Mouse (Mus musculus): ENCODE data around the gene Cfap221.
A peak's percentile ranks its signal among the peaks of the same experiment; 100 is the strongest.

Cfap221 gene

GRCm38 (mm10) chr1:119996798-119997581 is at the start of gene Cfap221:
Cfap221 (minus strand) TSS chr1:119997234.
- DNase-seq (ENCODE audit: extremely low read depth, low read depth), result peak; percentile 76

GRCm38 (mm10) chr1:120044584-120044983 is 47.5 kb upstream of the Cfap221 start:
- DNase-seq (ENCODE audit: extremely low read depth, low read depth), result no peak

DNA sequence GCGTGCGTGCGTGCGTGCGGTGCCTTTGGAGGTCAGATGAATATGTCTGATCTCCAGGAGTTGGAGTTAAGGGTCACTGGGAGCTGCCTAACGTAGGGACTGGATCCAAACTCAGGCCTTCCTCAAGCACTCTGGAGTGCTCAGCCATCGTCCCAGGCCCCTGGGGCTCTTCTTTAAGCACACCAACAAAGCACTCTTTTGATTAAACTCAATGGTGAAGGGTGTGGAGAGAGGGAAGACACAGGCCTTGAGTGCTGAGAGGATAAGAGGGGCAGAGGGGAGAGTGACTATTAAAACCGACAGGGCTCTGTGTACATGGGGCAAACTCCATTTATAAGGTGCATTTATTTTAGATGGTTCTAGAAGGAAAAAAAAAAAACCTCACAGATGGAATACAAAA is 45.4 kb upstream of the Cfap221 start:
- no peak for DNase-seq (ENCODE audit: extremely low read depth, low read depth)

DNA sequence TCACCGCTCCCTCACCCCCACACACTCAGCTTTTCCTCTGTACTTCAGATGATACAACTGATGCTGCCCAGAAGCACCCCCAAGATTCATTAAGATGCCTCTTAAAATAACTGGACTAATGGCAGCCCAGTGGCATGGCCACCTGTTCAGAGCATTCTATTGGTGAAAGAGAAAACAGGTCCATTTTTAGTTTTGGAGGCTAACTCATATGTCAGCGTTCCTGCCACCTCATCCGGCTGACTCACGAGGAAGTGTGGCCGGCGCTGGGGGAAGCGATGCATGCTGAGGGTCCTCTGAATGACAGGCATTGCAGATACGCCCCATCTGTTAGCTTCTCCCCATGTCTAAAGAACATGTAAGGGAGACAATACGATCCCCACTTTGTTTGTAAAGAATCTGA is 41.6 kb upstream of the Cfap221 start:
- DNase-seq (ENCODE audit: extremely low read depth, low read depth), result no peak

DNA sequence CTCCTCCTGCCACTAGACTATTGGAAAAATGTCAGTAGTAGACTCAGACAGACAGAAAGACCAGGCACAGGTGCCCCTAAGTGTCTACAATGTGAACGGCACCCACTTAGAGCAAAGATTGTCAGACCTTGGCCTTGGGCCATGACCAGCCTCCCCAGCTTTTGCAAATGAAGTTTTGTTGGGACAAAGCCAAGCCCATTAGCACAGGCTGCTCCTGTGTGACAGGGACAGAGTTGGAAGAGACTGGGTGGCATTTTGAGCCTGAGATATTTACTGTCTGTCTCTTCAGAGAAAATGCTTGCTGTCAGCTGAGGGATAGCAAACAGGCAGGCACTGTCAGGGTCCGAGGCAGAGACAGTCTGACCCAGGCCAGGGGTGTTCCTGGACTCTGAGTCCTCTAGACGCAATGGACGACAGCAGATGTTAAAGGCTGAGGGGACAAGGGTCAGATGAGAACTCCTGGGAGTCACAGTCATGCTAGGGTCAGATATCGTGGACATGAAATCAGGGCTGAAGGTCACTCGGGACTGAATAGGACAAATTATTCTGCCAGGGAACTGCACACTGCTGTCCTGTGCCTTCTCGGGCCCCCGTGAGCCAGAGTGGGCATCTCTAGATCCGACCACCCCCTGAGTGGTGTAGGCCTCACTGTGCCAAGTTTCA is 40.1 kb upstream of the Cfap221 start:
- no peak for DNase-seq (ENCODE audit: extremely low read depth, low read depth)

- no peak for DNase-seq (ENCODE audit: extremely low read depth, low read depth)
Observed at GRCm38 (mm10) chr1:120035456-120036034, 38.5 kb upstream of the Cfap221 start.

DNA sequence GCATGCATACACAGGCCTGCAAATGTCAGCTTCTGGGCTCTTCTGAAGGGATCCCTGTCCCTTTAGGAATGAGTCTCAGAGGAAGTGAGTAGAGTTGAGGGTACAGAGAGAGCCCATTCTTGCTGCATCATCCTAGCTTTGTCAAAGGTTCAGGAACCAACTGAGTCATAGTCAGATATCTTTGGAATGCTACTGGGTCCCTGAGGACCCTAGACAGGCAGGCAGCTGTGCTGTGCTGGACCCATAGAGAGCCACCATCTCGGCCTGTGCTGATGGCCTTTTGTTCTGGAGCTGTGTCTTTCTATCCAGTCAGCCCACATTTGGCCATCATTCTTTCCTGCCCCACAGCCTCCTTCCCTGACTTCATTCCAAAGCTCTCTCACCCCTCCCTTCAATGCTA is 37.8 kb upstream of the Cfap221 start:
- DNase-seq (ENCODE audit: extremely low read depth, low read depth), result no peak

- DNase-seq (ENCODE audit: extremely low read depth, low read depth), result no peak
Observed at GRCm38 (mm10) chr1:120033469-120033854, 36.4 kb upstream of the Cfap221 start.

- peak; percentile 49 for DNase-seq (ENCODE audit: extremely low read depth, low read depth)
Observed at GRCm38 (mm10) chr1:120032804-120033468, 35.9 kb upstream of the Cfap221 start.

- DNase-seq (ENCODE audit: extremely low read depth, low read depth), result no peak
Observed at GRCm38 (mm10) chr1:120030474-120030873, 33.4 kb upstream of the Cfap221 start.

DNA sequence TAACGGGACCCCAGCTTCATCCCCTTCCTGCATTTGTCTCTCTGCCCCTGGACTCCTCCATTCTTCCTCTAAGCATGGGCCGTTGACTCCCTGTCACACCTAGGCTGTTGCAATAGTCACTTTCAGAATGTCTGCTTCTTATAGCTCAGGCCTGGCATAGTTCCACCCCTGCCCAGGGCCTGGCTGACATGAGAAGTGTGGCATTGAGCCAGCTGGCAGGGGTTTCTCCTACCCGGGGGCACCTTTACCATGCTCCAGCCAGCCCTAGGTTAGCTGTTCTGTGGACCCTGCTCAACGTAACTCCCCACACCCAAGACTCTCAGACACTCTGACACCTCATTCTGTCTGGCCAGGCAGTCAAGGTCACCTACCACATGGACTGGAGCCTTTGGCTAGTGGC is 30.7 kb upstream of the Cfap221 start:
- no peak for DNase-seq (ENCODE audit: extremely low read depth, low read depth)

GRCm38 (mm10) chr1:120025050-120025439 is 28.0 kb upstream of the Cfap221 start:
- no peak for DNase-seq (ENCODE audit: extremely low read depth, low read depth)

- DNase-seq (ENCODE audit: extremely low read depth, low read depth), result no peak
Observed at GRCm38 (mm10) chr1:120024331-120025049, 27.5 kb upstream of the Cfap221 start.

DNA sequence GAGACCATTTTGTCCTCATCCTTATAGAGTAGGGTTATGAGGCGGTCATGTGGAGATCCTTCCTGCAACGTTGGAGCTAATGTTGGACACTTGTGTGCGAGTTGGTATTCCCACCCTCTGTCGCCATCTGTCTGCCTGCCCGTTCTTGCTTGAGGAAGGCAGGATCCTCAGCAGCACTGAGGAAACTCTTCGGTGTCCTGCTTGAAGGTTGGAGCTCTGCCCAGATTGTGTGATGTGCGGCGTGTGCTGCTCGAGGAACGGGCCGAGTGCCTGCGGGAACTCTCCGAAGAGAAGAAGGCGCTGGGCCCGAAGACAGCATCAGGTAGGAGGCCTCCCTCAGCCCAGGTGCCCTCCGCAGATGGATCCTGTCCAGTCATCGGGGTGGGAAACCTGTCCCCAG is 24.9 kb upstream of the Cfap221 start:
- no peak for DNase-seq (ENCODE audit: extremely low read depth, low read depth)

GRCm38 (mm10) chr1:120020322-120020897 is 23.4 kb upstream of the Cfap221 start:
- peak; percentile 72 for DNase-seq (ENCODE audit: extremely low read depth, low read depth)

DNA sequence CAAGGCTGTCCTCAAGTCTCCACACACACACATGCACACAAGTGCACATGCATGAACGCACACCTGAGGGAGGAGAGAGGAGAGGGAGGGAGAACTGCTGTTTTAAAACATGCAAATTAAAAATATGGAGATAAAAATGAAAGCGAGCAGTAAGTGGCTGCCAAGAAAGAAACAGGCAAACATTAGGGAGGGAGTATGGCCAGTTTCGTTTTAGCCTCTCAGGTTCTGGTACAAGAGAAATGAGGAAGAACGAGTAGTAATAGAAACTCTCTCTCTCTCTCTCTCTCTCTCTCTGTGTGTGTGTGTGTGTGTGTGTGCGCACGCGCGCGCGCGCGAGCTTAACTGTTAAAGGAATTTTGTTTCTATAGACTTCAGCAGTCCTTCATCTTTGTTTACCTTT is 22.4 kb upstream of the Cfap221 start:
- DNase-seq (ENCODE audit: extremely low read depth, low read depth), result peak; percentile 46

- peak; percentile 52 for DNase-seq (ENCODE audit: extremely low read depth, low read depth)
Observed at GRCm38 (mm10) chr1:120018900-120019299, 21.9 kb upstream of the Cfap221 start.

- DNase-seq (ENCODE audit: extremely low read depth, low read depth), result peak; percentile 27
Observed at GRCm38 (mm10) chr1:120016240-120016639, 19.2 kb upstream of the Cfap221 start.

DNA sequence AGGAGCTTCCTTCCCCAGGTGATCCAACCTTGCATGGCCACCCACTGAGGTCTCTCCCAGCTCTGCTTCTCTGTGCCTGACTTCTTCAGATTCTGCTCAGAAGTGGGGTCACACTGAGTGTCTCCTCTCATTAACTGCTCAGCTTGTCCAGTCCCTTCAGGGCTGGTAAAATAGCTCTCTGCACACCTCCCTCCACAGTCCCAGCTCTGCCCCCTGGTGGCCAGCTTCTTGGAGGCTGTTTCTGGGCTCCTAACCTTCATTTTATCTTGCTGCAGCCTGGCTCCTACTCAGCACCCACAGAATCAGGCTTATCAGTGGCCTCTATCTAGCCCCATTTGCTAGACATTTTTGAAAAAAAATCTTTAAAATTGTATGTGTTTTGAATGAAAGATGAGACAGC is 16.1 kb upstream of the Cfap221 start:
- peak; percentile 28 for DNase-seq (ENCODE audit: extremely low read depth, low read depth)

- no peak for DNase-seq (ENCODE audit: extremely low read depth, low read depth)
Observed at GRCm38 (mm10) chr1:120012638-120013037, 15.6 kb upstream of the Cfap221 start.

Measured in MEL-GATA-1-ER (cell line).